Mouse (Mus musculus) CH12.LX (cell line): ENCODE results near the gene Stx16. TPM values are rescaled to one million over a fixed set of nuclear protein-coding genes. Genes with fewer than 3 reads are reported as not detected.

Experiments used
- DNase-seq: peaks from one replicate; pipeline ENCODE4 v3.0.0-alpha.2; 2013; ENCODE audit errors: extremely low read depth
- H3K27ac ChIP-seq: 2 replicates; pipeline ENCODE4 v1.5.1; 2012; ENCODE audit warnings: low read depth, mild to moderate bottlenecking, control low read depth, moderate library complexity; ENCODE audit not compliant: insufficient read depth
- H3K27me3 ChIP-seq: replicated peaks from 2 replicates; pipeline ENCODE3; 2012; ENCODE audit warnings: inconsistent platforms
- H3K36me3 ChIP-seq, 2 experiments: replicated peaks in 1 of 2; 2 replicates each; pipeline versions ENCODE3 to v1.6.1; 2012; ENCODE audit warnings: inconsistent platforms in 1 of 2, low read length in 1 of 2, mild to moderate bottlenecking in 1 of 2, mixed read lengths in 1 of 2, moderate library complexity in 1 of 2; ENCODE audit not compliant: control insufficient read depth in 1 of 2, insufficient read depth in 1 of 2
- H3K4me1 ChIP-seq, 2 experiments: 2 replicates each; pipeline ENCODE4 v1.6.1; 2012; ENCODE audit warnings: inconsistent platforms in 1 of 2, moderate library complexity in 1 of 2; ENCODE audit not compliant: insufficient read depth in 2 of 2, control insufficient read depth in 1 of 2
- H3K4me2 ChIP-seq: 2 replicates; pipeline ENCODE4 v1.6.1; 2012; ENCODE audit warnings: low read depth, mild to moderate bottlenecking, control low read depth; ENCODE audit not compliant: poor library complexity, insufficient read depth, severe bottlenecking
- H3K4me3 ChIP-seq, 3 experiments: fragments of 150-350 bp in 1 of 3; sonication (generic) in 1 of 3; replicated peaks in 1 of 3; 2 replicates each; pipeline versions ENCODE3 to v1.5.1; 2011 to 2012; ENCODE audit warnings: low read depth in 2 of 3, low read length in 2 of 3, mild to moderate bottlenecking in 2 of 3, moderate library complexity in 2 of 3, control low read depth in 1 of 3, improper control_type of control experiment in 1 of 3, inconsistent platforms in 1 of 3, mixed read lengths in 1 of 3; ENCODE audit not compliant: poor library complexity in 1 of 3
- H3K79me2 ChIP-seq: replicated peaks from 2 replicates; pipeline ENCODE4 v1.6.1; 2012; ENCODE audit warnings: mild to moderate bottlenecking, moderate library complexity; ENCODE audit not compliant: control insufficient read depth, poor library complexity, insufficient read depth, severe bottlenecking; ENCODE audit errors: extremely low read depth
- H3K9ac ChIP-seq: 2 replicates; pipeline ENCODE4 v1.6.1; 2012; ENCODE audit warnings: low read depth, mild to moderate bottlenecking, control low read depth, moderate library complexity; ENCODE audit not compliant: insufficient read depth
- H3K9me3 ChIP-seq: replicated peaks from 2 replicates; pipeline ENCODE3; 2012; ENCODE audit warnings: low read length, inconsistent platforms, mixed read lengths
- CHD1 ChIP-seq: IDR thresholded peaks from 2 replicates; pipeline ENCODE4 v1.6.1; 2012; ENCODE audit warnings: low read depth, low read length, improper control_type of control experiment, inconsistent platforms
- CHD2 ChIP-seq: IDR thresholded peaks from 2 replicates; pipeline ENCODE4 v1.6.1; 2011; ENCODE audit warnings: low read length, improper control_type of control experiment
- ETS1 ChIP-seq: conservative IDR thresholded peaks from 2 replicates; pipeline ENCODE4 v1.6.1; 2012; ENCODE audit warnings: low read depth, mild to moderate bottlenecking, inconsistent platforms, low read length, improper control_type of control experiment, moderate library complexity
- JUND ChIP-seq: conservative IDR thresholded peaks from 2 replicates; pipeline ENCODE4 v1.6.1; 2011; ENCODE audit warnings: low read depth, low read length, improper control_type of control experiment
- KAT2A ChIP-seq: IDR thresholded peaks from 2 replicates; pipeline ENCODE4 v1.6.1; 2012; ENCODE audit warnings: low read length, improper control_type of control experiment, inconsistent platforms; ENCODE audit not compliant: insufficient replicate concordance
- MAX ChIP-seq: IDR thresholded peaks from 2 replicates; pipeline ENCODE4 v1.6.1; 2011; ENCODE audit warnings: low read length, improper control_type of control experiment
- MAZ ChIP-seq: IDR thresholded peaks from 2 replicates; pipeline ENCODE4 v1.6.1; 2012; ENCODE audit warnings: low read depth, mild to moderate bottlenecking, inconsistent platforms, low read length, improper control_type of control experiment, moderate library complexity
- MEF2A ChIP-seq: IDR thresholded peaks from 2 replicates; pipeline ENCODE4 v1.6.1; 2014; ENCODE audit warnings: low read depth, mild to moderate bottlenecking, inconsistent platforms, low read length, improper control_type of control experiment, borderline replicate concordance
- MXI1 ChIP-seq: IDR thresholded peaks from 2 replicates; pipeline ENCODE4 v1.6.1; 2011; ENCODE audit warnings: mild to moderate bottlenecking, low read depth, low read length, improper control_type of control experiment
- POLR2A ChIP-seq: IDR thresholded peaks from 2 replicates; pipeline ENCODE4 v1.6.1; 2011; ENCODE audit warnings: low read depth, mild to moderate bottlenecking, improper control_type of control experiment, low read length
- POLR2AphosphoS2 ChIP-seq: IDR thresholded peaks from 2 replicates; pipeline ENCODE4 v1.6.1; 2011; ENCODE audit warnings: low read depth, low read length, improper control_type of control experiment
- RAD21 ChIP-seq: IDR thresholded peaks from 2 replicates; pipeline ENCODE4 v1.6.1; 2011; ENCODE audit warnings: low read depth, mild to moderate bottlenecking, low read length, improper control_type of control experiment, moderate library complexity
- RCOR1 ChIP-seq: conservative IDR thresholded peaks from 2 replicates; pipeline ENCODE4 v1.6.1; 2012; ENCODE audit warnings: low read depth, mild to moderate bottlenecking, inconsistent platforms, low read length, improper control_type of control experiment
- SMC3 ChIP-seq: IDR thresholded peaks from 2 replicates; pipeline ENCODE4 v1.6.1; 2011; ENCODE audit warnings: low read depth, low read length, improper control_type of control experiment
- TBP ChIP-seq: conservative IDR thresholded peaks from 2 replicates; pipeline ENCODE4 v1.6.1; 2011; ENCODE audit warnings: low read depth, low read length, improper control_type of control experiment
- UBTF ChIP-seq: IDR thresholded peaks from 2 replicates; pipeline ENCODE4 v1.6.1; 2012; ENCODE audit warnings: low read depth, mild to moderate bottlenecking, inconsistent platforms, low read length, improper control_type of control experiment, moderate library complexity
- USF1 ChIP-seq: IDR thresholded peaks from 2 replicates; pipeline ENCODE4 v1.6.1; 2014; ENCODE audit warnings: low read depth, mild to moderate bottlenecking, inconsistent platforms, low read length, improper control_type of control experiment
- ZC3H11A ChIP-seq: IDR thresholded peaks from 2 replicates; pipeline ENCODE4 v1.6.1; 2012; ENCODE audit warnings: low read depth, mild to moderate bottlenecking, inconsistent platforms, low read length, improper control_type of control experiment
- ZKSCAN1 ChIP-seq: IDR thresholded peaks from 2 replicates; pipeline ENCODE4 v1.6.1; 2012; ENCODE audit warnings: low read depth, inconsistent platforms, low read length, improper control_type of control experiment, borderline replicate concordance
- ZMIZ1 ChIP-seq: IDR thresholded peaks from 2 replicates; pipeline ENCODE4 v1.6.1; 2012; ENCODE audit warnings: low read depth, mild to moderate bottlenecking, inconsistent platforms, low read length, improper control_type of control experiment
- dilution Hi-C: fragments of 300-500 bp; cut with MboI; formaldehyde crosslinking; loops from 2 replicates; pipeline ENCODE4 v1.14.3; 2020; ENCODE audit warnings: low sequenced_read_pairs; ENCODE audit not compliant: extremely low pct_unique_long_range_greater_than_20kb, extremely low pct_ligation_motif_present
- in situ Hi-C: fragments of 300-500 bp; cut with MboI; formaldehyde crosslinking; loops from 3 replicates; pipeline ENCODE4 v1.14.3; 2019; ENCODE audit warnings: low sequenced_read_pairs, low pct_ligation_motif_present, low pct_unique_long_range_greater_than_20kb, mixed read lengths
- polyA plus RNA-seq: library from polyadenylated mRNA; unstranded; fragments of >175 nt; gene quantifications from 2 replicates; pipeline ENCODE4 v1.2.1, GENCODE M21; 2012; ENCODE audit warnings: low read depth; ENCODE audit not compliant: insufficient read length
- total RNA-seq, 2 experiments: library from RNA; depleted of rRNA; stranded (reverse); fragments of 300-350 nt in 1 of 2; fragments of >200 nt in 1 of 2; gene quantifications; 2 replicates each; pipeline ENCODE4 v1.2.3; 2012 to 2014

Gene Stx16
- total and polyA plus RNA-seq, 3 experiments, result 18.8 to 33.2 (median 22.5) TPM

GRCm38 (mm10) chr2:174058316-174058939, 17.7 kb upstream of the Stx16 start:
- no peaks in the 10 kb centered on the region for H3K79me2 ChIP-seq
- TF ChIP-seq USF1 (no peak), MEF2A (no peak), MXI1 (no peak), RAD21 (no peak)
- H3K9me3 ChIP-seq, result peaks cover 16% of the 10 kb centered on the region
- in situ Hi-C loops, result no loop called here
- no peak for DNase-seq
- no peak overlapping the region for H3K9ac ChIP-seq
- no peaks in the 10 kb centered on the region for H3K4me1 ChIP-seq
- H3K36me3 ChIP-seq, result no peaks in the 10 kb centered on the region
- no peak overlapping the region for H3K4me2 ChIP-seq
- H3K4me3 ChIP-seq, result no peak overlapping the region
- H3K27ac ChIP-seq, result no peak overlapping the region
- dilution Hi-C loops, result no loop called here
- H3K27me3 ChIP-seq, result peaks cover 95% of the 10 kb centered on the region

DNA sequence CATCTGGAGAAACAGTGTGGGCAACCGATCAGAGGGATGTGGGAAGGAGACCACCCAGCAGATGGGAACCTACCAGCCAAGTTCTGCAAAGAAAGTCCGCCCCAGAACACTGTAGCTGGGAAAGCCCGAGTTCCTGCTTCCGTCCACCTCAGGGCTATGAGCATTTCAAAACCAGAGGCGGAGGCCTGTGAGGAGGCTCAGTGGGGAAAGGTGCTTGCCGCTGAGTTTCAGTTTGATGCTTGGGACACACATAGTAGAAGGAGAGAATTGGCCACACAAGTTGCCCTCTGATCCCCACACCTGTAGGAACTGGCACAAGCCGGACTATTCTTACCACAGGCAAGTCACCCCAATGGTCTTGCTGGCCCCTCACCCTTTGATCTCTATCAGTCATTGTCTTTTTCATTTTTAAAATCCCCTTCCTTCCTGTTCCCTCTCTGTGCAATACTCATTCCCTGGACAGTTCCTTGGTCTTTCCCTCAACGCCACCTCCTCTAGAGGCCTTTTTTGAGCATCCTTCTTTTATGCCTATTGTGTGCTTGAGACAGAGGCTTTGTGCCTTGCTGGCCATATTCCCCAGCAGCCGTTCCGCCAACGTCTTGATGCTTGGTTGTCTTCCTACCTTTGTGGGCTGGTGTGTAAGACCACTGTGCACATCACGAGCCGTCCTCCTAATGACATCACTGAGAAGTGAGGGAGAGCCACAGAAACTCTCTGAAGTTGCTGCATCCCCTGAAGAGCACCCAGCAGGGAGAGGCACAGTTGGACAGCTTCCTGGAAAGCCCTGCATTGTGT, 16.3 kb upstream of the Stx16 start:
- Histone ChIP-seq H3K36me3 (no peaks in the 10 kb centered on the region), H3K4me1 (no peaks in the 10 kb centered on the region), H3K27me3 (peaks cover 94% of the 10 kb centered on the region), H3K9ac (no peak overlapping the region), H3K4me3 (no peak overlapping the region), H3K9me3 (peaks cover 16% of the 10 kb centered on the region), H3K4me2 (no peak overlapping the region; the same call in 1 of the 2 replicates), H3K79me2 (no peaks in the 10 kb centered on the region), H3K27ac (no peak overlapping the region)
- dilution Hi-C loops (no loop called here), in situ Hi-C loops (no loop called here)
- DNase-seq, result no peak
- TF ChIP-seq MAX, result no peak
- TF ChIP-seq POLR2AphosphoS2, result no peak
- TF ChIP-seq CHD1, result no peak
- no peak for TF ChIP-seq MAZ
- no peak for TF ChIP-seq ZKSCAN1
- no peak for TF ChIP-seq ETS1
- TF ChIP-seq ZMIZ1, result no peak
- TF ChIP-seq RCOR1, result no peak
- no peak for TF ChIP-seq KAT2A
- TF ChIP-seq CHD2, result no peak
- TF ChIP-seq TBP, result no peak
- no peak for TF ChIP-seq ZC3H11A
- TF ChIP-seq JUND, result no peak
- no peak for TF ChIP-seq UBTF
- no peak for TF ChIP-seq SMC3
- no peak for TF ChIP-seq POLR2A
